Mouse (Mus musculus): ENCODE results near the gene Gpx4. TPM values are rescaled to one million over a fixed set of nuclear protein-coding genes. Genes with fewer than 3 reads are reported as not detected.

The Gpx4 gene
- total RNA-seq (2021), result 1,329 and 1,354 TPM in 2 replicates
- long read RNA-seq, experiment 1, transcript Gpx4-202 (7 exons, 959 nt), result major isoform, 953 of 994 reads
- long read RNA-seq, experiment 1, transcript Gpx4-207 (6 exons, 735 nt), result minor isoform, 9 of 994 reads
- long read RNA-seq, experiment 1, partial matches to known transcripts, result 21 of 994 reads
- long read RNA-seq, experiment 1, other reads (novel, unspliced or antisense), result 7 of 994 reads
- long read RNA-seq, experiment 2, transcript Gpx4-207 (6 exons, 735 nt), result minor isoform, 17 of 1,132 reads
- long read RNA-seq, experiment 2, transcript Gpx4-202 (7 exons, 959 nt), result major isoform, 1,071 of 1,132 reads
- long read RNA-seq, experiment 2, partial matches to known transcripts, result 27 of 1,132 reads
- long read RNA-seq, experiment 2, other reads (novel, unspliced or antisense), result 12 of 1,132 reads

DNA sequence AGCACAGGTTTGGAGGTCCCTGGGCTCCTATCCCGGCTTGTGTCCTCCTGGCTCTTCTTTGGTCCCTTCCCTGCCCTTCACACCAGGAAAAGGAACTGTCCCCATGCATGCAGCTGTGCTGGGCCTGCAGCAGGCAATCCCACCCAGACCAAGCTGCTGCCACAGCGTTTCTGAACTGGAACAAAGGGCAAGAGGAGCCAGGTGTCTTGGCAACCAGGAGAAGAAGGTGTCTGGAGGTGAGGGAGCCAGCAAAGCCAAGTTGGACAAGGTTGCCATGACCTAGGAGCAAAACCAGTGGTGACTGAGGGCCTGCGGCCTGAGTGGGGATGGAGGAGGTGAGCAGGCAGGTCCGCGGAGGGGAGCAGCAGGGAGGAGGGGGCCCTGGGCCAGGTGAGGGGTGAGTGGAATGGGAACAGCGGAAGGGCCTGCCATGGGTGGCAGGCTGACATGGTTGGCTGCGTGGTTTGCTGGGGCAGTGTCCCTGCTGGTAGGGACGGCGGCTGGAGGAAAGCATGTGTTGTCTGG, at the start of gene Gpx4:
Gpx4 (plus strand) TSS at position 126 of the 525 bp plus-strand sequence.
- no peak for DNase-seq

- peak; percentile 48 for DNase-seq
Observed at GRCm38 (mm10) chr10:79997819-79998218, 49.1 kb upstream of the Gpx4 start.

GRCm38 (mm10) chr10:80001945-80002344, 45.0 kb upstream of the Gpx4 start:
- DNase-seq, result no peak

GRCm38 (mm10) chr10:80002829-80003228, 44.1 kb upstream of the Gpx4 start:
- DNase-seq, result no peak

DNA sequence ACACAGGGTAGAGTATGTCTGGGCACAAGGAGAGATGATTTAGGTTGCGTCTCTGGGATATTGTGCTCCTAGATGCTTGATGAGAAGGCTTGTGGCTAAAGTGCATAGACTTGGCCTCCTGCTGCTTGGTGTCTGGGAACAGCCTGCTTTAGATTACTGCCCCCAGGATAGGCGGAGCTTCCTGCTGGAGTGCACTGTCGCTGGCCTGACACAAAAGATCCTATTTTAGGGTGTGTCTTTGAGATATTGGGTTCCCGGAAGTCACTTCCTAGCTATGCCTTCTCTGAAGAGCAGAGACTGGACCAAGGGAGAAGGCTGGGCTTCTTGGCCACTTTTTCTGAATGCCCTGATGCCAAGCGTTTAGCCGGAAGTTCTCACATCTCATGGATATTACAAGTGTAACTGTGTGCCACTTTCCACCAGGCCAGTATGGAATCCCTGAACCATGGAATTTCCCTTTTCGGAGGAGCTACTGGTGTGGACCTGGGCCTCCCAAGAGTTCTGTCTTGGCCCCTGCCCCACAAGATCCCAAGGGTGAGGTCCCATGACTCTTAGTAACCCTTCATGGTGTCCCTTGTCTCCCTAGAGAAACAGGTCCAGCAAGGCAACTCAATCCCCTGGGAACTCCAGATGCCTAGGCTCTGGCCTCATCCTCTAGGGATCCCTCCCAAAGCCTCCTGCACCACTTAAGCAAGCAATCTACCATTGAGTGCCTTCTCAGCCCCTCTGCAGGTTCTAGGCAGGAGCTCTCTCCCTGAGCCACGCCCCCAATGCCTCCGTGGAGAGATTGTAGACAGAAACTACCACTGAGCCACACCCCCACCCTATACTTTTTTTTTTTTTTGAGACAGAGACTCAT, 43.4 kb upstream of the Gpx4 start:
- peak; percentile 52 for DNase-seq

DNA sequence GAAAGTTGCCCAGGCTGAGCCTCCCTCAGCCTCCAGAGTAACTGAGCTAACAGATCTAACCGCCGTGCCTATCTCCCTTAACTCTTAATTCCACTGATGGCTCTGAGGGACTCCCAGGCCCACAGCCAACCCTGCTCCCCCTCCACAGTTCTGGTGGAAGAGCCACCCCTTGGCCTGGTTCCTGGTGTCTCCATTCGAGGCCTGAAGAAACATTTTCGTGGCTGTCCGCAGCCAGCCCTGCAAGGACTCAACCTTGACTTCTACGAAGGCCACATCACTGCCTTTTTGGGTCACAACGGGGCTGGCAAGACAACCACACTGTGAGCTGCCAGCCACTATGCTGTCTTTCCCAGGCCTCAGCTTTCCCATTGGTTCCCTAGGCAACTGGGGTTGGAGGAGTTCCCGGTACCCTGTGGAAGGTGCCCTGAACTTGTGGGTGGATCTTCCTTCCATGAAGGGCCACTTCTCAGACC, 42.7 kb upstream of the Gpx4 start:
- DNase-seq, result peak; percentile 81

- DNase-seq, result no peak
Observed at GRCm38 (mm10) chr10:80011740-80012139, 35.2 kb upstream of the Gpx4 start.

- DNase-seq, result no peak
Observed at GRCm38 (mm10) chr10:80013609-80014008, 33.4 kb upstream of the Gpx4 start.

DNA sequence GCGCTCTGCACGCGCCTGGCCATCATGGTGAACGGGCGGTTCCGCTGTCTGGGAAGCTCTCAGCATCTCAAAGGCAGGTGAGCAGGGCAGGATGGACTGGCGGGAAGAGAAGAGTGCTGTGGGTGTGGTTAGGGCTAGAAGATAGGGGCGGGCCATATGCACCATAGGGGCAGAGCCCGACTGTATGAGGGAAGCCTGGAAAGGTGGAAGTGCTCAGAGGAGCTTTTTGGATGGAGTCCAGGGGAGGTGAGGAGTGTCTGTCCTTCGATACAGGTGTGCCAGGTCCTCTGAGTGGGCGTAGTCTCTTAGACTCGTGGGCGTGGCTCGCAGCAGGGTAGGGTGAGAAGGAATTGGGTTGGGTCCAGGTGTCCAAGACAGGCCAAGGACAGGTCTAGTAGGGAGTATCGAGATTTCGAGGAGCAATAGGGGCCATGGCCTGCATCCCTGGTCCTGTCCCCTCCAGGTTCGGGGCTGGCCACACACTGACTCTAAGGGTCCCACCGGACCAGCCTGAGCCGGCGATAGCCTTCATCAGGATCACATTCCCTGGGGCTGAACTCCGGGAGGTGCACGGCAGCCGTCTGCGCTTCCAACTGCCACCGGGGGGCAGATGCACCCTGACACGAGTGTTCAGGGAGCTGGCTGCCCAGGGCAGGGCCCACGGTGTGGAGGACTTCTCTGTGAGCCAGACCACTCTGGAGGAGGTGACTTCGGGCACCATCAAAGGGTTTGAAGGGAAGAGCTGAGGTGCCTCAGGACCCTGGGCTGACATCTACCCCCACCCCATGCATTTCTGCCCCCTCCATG, 32.3 kb upstream of the Gpx4 start:
- DNase-seq, result peak; percentile 53

- DNase-seq, result no peak
Observed at GRCm38 (mm10) chr10:80015583-80015982, 31.4 kb upstream of the Gpx4 start.

GRCm38 (mm10) chr10:80016511-80016910, 30.5 kb upstream of the Gpx4 start, which contains the start of gene Arhgap45:
Gene Arhgap45, plus strand, starts transcription at chr10:80016653.
- peak; percentile 48 for DNase-seq

GRCm38 (mm10) chr10:80016931-80017330, 30.0 kb upstream of the Gpx4 start:
- DNase-seq, result no peak

GRCm38 (mm10) chr10:80017361-80017760, 29.6 kb upstream of the Gpx4 start:
- peak; percentile 73 for DNase-seq

DNA sequence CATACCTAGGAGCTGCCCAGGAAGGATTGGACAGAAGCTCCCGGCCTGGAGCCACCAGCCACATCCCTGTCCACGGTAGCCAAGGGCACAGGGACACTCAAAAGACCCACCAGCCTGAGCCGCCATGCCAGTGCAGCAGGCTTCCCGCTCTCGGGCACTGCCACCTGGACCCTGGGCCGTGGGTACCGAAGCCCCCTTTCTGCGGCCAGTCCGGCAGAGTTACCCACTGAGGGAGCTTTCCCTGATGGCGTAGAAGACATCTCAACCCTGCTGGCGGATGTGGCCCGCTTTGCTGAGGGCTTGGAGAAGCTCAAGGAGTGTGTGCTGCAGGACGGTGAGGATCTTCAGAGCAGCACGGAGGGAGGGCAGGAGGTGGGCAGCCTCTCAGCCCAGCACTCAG, 29.2 kb upstream of the Gpx4 start:
- DNase-seq, result no peak

GRCm38 (mm10) chr10:80018739-80019297, 28.1 kb upstream of the Gpx4 start:
- DNase-seq, result peak; percentile 41

GRCm38 (mm10) chr10:80019471-80020131, 27.4 kb upstream of the Gpx4 start:
- DNase-seq, result no peak

DNA sequence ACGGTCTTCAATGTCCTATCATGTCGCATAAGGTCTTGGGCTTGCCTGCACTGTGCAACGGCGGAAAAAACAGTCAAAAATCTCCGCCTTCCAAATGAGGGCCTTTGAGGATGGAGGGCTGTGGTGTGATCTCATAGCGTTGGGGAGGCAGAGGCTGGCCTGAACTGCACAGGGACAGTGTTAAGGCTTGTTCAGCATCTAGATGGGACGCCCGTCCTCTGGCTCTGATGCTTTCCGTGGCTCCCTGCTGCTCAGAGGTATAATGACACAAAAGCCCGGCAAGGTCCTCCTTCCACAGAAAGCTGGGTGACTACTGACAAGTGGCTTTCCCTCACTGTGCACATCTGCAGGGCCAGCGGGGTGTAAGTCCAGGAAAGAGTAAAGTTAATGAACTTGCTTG, 26.8 kb upstream of the Gpx4 start:
- DNase-seq, result no peak

GRCm38 (mm10) chr10:80020603-80021319, 26.2 kb upstream of the Gpx4 start:
- DNase-seq, result no peak

DNA sequence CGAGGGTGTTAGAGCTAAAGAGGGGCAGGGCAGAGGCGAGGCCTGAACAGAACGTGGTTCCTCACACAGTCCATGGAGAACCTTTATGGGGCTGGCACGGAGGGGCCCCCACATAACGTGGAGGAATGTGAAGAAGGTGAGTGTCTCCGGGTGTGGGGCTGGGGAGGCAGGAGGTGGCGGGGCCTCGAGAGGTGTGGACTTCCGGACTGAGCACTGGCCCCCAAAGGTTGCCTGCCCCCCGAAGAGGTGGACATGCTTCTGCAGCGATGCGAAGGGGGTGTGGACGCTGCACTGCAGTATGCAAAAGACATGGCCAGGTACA, 25.7 kb upstream of the Gpx4 start:
- DNase-seq, result no peak

DNA sequence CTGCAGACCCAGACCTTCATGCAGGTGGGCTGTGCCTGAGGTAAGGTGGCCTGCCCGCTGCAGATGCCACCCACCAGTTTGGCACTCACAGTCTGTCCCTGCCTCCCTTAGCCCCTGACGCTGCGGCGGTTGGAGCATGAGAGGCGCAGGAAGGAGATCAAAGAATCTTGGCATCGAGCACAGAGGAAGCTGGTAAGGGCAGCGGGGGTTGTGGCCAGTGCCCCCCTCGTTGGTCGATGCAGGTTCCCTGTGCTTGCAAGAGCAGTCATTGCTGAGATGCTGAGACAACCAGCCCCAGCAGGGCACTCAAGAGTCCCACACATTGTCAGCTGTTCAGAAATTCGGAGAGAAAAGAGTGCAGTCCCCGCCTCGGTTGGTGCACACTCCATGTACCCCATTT, 24.8 kb upstream of the Gpx4 start:
- DNase-seq, result no peak

DNA sequence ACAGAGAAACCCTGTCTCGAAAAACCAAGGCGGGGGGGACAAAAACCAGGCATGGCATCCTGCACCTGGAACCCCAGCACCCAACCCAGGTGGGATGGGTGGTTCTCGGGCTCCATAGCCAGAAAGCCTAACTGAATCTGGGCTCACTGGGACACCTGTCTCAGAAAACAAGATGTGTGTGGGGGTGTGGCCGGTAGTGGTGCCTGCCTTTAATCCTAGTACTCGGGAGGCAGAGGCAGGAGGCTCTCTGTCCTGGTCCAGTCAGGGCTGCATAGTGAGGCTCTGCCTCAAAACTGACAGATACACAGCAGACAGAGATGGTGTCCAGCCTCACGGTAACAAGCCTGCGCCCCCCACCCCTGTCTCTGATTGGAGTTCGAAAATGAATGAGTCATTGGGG, 24.2 kb upstream of the Gpx4 start:
- DNase-seq, result no peak
